Mouse (Mus musculus) embryonic fibroblast, embryonic 13.5 days (primary cell): ENCODE measurements around the gene Ppp1r15a.

ENCODE experiments used
- CTCF ChIP-seq: IDR thresholded peaks from 2 replicates; pipeline ENCODE4 v1.5.1; 2011; ENCODE audit warnings: mild to moderate bottlenecking, control low read depth, low read length, moderate library complexity, borderline replicate concordance; ENCODE audit not compliant: insufficient read depth
- POLR2A ChIP-seq: IDR thresholded peaks from 2 replicates; pipeline ENCODE4 v1.6.1; 2011; ENCODE audit warnings: low read depth, mild to moderate bottlenecking, control low read depth, low read length, moderate library complexity

DNA sequence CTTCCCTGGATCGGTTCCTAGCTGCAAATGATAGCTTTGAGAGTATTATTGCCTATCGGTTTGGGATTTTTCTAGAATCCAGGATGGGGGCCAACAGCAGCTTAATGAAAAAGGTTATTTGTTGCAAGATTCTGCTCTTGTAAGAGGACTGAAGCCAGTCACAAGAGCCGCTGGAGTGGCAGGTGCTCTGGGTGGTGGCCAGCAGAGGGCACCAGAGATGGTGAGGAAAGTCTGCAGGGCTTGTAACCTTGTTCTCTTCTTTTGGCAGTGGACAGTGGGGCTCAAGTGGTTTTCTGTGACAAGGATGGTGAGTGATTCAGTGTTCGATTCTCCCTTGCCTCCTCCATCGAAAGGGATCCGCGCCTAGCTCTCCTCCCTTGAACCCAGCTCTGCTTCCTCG is 29.7 kb upstream of the Ppp1r15a start:
- TF ChIP-seq POLR2A (no peak), CTCF (peak; percentile 74)
